Mouse (Mus musculus) lung, adult 2 months (tissue): ENCODE data around the gene Dnase1l3.

Experiments
- CTCF ChIP-seq: fragments of 200-500 bp; IDR thresholded peaks from 2 replicates; pipeline ENCODE4 v1.5.1; 2011; ENCODE audit warnings: mild to moderate bottlenecking, low read length, control low read depth; ENCODE audit not compliant: insufficient read depth
- POLR2A ChIP-seq: fragments of 200-500 bp; IDR thresholded peaks from 2 replicates; pipeline ENCODE4 v1.6.1; 2011; ENCODE audit warnings: low read depth, mild to moderate bottlenecking, control low read depth, low read length, borderline replicate concordance; ENCODE audit errors: extremely low read depth

DNA sequence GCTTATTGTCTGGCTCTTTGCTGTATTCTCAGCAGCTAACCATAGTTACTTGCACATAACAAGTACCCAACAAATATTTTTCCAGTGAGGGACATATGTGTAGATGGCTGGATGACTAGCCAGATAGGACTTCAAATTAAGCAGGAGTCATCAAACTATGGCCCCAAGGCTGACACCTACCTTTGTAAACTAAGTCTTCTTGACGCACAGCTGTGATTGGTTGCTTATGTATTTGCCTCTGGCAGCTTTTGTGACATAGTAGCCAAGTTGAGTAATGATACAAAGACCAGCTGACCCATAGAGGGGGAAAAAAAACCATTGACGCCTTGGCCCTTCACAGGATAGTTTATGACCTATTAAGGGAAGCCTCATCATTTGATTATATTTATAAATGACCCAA, 47.7 kb upstream of the Dnase1l3 start:
- TF ChIP-seq POLR2A (no peak), CTCF (no peak)
